Mouse (Mus musculus) embryo, embryonic 10 days (tissue): ENCODE measurements at regions not wholly inside any gene's neighbourhood (a gene's known extent, or its start where the extent isn't known, plus 50 kb on each side); places are given as distances from the start of the nearest gene placed in this dataset.
"Not testable (repeated sequence)": the region's sequence is repeated elsewhere in the genome, so short reads cannot be mapped to it uniquely, and the experiment has no call there.

ENCODE experiments used
- DNase-seq: peaks from one replicate; pipeline ENCODE4 v3.0.0-alpha.2; 2015; ENCODE audit warnings: low spot score

DNA sequence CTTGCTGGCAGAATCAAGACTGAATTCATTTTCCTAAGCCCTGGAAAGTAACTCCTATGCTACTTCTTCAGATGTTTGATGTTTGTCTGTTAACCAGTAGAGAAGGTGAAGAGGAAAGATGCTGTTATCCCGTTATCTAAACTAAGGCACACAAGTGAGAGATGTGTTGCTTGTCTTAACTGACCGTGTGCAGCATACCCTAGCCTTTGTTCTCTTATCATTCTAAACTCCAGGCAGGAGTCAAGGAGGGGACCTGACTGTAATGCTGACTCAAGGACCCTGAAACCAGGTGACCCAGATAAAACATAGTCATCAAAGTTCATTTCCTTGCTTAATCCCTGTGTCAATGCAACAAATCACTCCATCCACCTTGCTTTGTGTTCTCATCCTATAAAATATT is 136.7 kb downstream of the Car2 start:
- DNase-seq, result no peak

- DNase-seq, result no peak
Observed at GRCm38 (mm10) chr3:15040866-15041528, 154.9 kb downstream of the Car2 start.

DNA sequence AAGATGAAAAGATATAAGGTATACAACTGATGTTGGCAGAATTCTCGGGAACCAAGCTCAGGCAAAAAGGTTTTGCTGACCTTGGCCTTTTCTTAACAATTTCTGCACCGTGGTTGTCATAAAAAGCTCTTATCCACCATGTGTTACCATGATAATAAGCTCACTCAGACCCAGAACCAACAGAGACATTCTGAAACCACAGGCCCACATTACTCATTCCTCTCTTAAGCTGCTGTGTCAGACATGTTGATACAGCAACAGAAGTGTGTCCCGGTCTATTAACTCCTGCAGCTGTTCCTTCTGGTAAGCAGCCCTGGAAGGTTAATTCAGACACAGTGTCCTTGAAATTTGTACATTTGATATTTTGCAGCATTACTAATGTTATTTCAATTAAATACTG is 167.9 kb downstream of the Car2 start:
- DNase-seq, result no peak

GRCm38 (mm10) chr3:15055516-15056256 is 169.6 kb downstream of the Car2 start:
- DNase-seq, result not testable (repeated sequence)

DNA sequence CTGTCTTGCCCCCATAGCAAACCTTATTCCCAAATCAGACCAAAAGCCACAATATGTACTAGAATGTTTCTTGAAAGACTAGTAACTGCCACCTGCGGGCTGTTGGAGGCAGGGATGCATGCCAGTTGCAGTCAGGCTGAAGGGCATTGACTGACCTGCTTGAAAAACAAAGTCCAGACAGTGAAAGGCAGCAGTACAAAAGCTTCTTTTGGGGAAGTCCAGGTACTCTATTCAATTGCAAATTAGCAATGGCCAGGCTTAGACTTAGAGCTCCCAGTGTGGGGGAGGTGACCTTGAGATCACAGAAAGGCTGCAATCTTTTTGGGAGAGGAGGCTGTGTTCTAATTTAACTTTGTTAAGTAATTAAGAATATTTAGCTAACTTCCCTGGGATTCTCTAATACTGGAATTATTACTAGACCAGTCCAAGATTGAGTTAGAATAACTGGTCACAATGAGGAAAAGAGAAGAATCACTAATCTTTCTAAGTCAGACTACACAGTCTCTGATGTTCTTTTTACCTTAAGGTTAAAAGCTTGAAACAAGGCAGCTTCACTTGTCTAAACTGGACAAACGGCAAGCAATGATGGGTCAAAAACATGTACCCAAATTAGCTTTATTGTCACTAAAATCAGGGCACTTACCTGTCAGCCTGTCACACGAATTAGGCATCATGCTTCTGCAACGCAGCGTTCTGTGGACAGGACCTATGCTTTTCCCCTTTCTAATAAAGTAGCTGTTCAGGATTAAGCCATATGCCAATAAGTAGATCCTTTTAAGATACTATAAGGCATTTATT is 170.9 kb downstream of the Car2 start:
- not testable (repeated sequence) for DNase-seq

DNA sequence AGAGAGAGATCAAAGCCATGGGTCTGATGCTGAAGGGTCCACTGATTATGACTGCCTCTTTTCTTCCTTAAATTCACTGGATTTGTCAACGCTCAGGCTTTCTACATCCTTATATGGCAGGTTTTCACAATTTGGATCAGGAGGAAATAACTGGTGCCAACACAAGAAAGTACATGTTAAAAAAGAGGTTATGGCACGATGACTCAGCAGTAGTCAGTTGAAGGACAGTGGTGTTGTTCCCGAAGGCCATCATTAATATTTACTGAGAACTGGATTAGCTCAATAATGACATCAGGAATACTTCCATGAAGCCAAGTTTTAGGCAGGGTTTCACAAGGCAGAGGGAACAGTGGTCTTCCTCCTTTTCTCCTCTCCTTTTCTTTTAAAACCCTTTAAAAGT is 179.6 kb downstream of the Car2 start:
- DNase-seq, result no peak

GRCm38 (mm10) chr3:15068256-15068655 is 182.2 kb downstream of the Car2 start:
- DNase-seq, result no peak

DNA sequence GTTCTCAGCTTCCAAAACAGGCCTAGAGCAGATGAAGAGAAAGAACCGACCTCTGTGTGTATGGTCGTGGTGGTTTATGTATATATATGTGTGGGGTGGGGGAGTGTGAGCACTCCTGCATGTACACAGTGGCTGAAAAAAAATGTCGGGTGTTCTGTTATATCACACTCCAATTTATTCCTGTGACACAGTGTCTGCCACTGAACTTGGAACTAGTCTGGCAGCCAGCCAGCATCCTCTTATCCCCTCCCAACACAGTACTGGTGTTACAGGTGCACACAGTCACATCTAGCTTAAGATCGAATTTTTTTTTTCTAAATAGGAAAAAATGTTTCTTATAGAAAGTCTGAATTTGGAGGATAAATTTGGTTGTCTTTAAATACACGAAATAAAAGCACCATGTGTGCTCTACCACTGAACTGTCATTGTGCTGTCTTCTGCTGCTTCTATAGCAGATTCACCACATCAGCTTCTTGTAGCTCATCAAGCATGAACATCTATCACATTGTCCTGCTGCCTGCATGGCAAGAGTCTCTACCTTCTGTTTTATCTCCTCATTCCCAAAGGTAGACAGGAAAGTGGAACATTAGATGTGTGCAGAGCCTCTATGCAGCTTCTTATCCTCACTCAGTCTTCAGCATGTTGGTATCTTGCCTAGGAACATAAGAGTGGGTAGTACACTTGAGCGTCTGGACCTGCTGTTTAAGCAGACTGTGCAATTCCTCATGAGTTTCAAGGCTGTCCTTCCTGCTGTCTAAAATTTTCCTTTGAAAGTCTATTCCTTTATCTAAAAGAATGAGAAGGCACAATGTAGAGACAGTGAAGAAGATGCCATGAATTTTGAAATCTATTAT is 185.2 kb downstream of the Car2 start:
- DNase-seq, result no peak

DNA sequence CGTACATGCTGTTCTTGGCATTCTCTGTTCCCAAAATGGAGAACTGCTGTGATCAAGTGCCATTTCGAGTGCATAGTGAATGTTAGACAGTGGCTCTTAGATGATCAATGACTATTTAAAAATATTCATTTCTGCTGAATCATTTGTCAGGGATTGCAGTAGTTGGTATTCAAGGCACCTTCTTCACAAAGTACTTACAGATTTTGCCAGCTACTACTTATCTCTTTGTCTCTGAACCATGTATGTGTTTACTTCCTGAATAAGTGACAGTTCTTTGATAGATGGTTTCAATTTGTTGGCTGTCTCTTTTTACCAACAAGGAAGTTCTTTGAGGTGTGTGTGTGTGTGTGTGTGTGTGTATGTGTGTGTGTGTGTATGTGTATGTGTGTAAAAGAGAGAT is 187.3 kb downstream of the Car2 start:
- no peak for DNase-seq

DNA sequence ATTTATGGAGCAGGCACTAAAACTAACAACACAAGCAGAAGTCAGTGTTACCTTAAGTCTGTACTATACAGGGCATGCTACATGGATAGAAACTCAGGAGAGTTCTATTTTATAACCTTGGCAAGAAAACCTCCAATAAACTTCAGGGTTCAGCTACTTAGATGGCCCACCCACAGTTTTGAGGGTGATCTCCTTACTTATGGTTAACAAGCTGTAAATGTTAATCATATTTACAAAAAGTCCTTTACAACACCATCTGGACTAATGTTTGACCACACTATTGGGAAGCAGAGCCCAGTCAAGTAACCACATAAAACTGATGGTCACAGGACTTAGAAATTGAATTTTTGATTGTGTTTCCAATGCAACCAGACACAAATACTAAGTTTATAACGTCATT is 187.8 kb downstream of the Car2 start:
- DNase-seq, result no peak

DNA sequence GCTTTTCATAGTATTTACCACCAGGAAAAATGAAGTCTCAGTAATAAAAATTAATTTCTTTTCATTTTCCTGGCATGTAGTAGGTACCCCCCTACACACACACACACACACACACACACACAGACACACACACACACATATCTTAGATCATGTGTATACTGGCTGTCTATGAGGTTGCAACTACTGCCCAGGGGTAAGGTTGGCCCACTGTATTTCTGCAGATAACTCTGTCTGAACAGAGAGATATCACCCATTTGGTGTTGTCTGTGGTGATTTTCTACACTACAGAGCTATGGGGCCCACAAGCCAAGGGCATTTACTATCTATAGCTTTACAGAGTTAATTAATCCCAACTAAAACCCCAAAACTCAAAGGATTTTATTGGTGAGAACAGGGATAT is 188.9 kb downstream of the Car2 start:
- DNase-seq, result no peak

DNA sequence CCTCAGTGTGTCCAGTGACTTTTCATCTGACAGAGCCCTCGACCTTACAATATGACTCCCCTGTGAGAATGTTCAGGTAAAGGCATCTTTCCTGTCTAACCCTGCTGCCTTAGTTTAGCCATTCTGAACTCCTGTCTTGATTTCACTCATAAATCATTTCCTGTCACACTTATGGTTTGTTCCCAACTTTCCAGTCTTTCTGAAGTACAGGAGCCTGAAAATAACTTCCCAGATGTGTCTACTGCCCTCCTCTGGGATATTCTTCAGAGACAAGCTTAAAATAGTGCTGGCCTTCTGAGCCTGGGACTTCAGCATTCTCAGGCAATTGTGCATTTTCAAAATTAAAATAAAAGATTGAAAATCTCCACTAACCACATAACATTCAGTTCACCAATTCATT is 204.1 kb downstream of the Car2 start:
- DNase-seq, result no peak

- DNase-seq, result peak; percentile 14
Observed at GRCm38 (mm10) chr3:15098206-15098817, 212.2 kb downstream of the Car2 start.

GRCm38 (mm10) chr3:15098981-15099380 is 212.9 kb downstream of the Car2 start:
- no peak for DNase-seq

- DNase-seq, result peak; percentile 53
Observed at GRCm38 (mm10) chr3:15105627-15106026, 219.6 kb downstream of the Car2 start.

DNA sequence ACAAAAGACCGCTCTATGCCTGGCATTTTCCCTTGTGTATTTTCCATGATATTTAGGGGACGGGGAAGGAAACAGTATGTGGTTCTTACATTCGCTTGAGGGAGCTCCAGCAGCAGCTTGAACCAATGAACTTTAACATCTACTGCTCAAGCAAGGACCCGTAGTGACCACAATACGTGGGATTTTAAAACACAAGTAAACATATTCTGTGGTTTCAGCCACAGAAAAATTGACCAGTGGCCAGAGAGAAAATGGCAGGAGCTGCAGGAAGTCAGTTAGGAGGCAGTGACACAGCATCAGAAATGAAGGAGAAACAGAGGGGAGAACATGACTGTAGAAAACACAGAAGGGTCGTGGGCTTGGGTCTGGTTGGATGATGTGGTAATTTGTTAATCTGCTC is 220.2 kb downstream of the Car2 start:
- DNase-seq, result no peak

- DNase-seq, result no peak
Observed at GRCm38 (mm10) chr3:15107301-15107700, 221.2 kb downstream of the Car2 start.

DNA sequence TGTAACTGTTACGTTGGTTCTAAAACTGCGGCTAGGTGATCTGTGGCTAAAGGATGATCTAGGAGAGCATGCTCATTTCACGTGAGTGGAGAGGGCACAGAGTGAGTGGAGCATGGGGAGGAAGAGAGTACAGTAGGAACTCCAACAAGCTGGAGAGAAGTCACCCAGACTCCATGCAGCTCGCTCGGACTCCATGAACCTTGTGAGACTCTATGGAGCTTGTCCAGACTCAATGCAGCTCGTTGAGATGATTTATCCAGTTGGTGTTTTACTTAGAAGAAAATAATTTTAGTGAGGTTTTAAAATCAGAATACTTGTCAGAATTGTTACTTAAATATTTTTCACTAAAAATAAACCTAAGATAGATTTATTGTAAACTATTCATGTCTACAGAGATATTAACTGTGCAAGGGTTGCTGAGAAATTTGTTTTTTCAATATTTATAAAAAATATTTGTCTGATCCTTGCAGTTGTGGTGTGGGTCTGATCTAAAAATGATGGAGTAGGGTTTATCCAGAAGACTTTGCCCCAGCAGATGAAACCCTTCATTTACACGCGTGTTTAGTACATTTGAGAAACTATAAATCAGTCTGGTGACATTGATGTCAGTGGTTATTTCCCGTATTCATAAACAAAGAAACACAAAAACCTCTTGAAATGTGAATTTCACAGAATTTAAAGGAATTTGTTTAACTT is 222.3 kb downstream of the Car2 start:
- no peak for DNase-seq

- DNase-seq, result no peak
Observed at GRCm38 (mm10) chr3:15110037-15110748, 221.9 kb downstream of the Gm9733 start.

DNA sequence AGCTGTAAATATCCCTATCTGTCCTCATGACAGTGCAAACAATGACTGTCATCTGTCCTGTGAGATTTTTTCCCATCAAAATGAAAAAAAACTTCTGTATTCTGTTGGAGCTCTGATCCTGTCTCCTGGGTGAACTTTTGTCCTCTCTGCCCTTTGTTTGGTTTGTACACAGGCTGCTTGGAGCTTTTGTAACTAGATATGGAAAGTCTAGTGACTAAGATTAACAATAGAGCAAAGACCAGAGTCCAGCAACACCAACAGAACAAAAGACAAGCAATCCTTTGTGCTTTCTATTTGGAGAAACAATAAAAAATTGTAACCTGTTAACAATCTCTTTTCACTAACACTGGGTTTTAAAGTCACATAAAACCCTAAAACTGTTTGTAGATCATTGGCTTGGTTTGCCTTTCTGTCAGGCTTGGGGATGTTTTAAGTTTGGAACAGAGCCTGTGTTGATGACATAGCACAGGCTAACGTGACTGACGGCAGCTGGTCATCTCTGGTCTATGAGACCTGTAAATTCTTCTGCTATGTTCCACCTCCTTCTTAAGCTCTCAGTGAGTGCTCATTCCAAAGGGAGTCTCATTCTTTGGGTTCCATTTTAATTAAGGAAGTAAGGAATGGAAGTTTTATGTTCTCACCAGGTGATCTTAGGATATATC is 219.8 kb downstream of the Gm9733 start:
- peak; percentile 21 for DNase-seq
